Mouse (Mus musculus) C2C12 (cell line): Measurements from ENCODE around the gene Fgfbp1.

ENCODE experiments used
- CEBPB ChIP-seq: IDR thresholded peaks from one replicate; pipeline ENCODE4 v1.6.1; 2011; ENCODE audit warnings: low read depth, mild to moderate bottlenecking, control low read depth, moderate library complexity
- CTCF ChIP-seq: IDR thresholded peaks from one replicate; pipeline ENCODE4 v1.5.1; 2011; ENCODE audit not compliant: control insufficient read depth, insufficient read depth, insufficient read length
- MAX ChIP-seq: IDR thresholded peaks from one replicate; pipeline ENCODE4 v1.6.1; 2011; ENCODE audit warnings: mild to moderate bottlenecking, control low read depth
- MYOD1 ChIP-seq: IDR thresholded peaks from one replicate; pipeline ENCODE4 v1.6.1; 2011; ENCODE audit warnings: low read depth; ENCODE audit not compliant: control insufficient read depth, insufficient read length
- MYOG ChIP-seq: IDR thresholded peaks from one replicate; pipeline ENCODE4 v1.6.1; 2011; ENCODE audit not compliant: control insufficient read depth, insufficient read length; ENCODE audit errors: extremely low read depth
- USF1 ChIP-seq: IDR thresholded peaks from one replicate; pipeline ENCODE4 v1.6.1; 2011; ENCODE audit warnings: low read depth, mild to moderate bottlenecking, control low read depth, moderate library complexity

GRCm38 (mm10) chr5:43990316-43990715, 8.7 kb upstream of the Fgfbp1 start:
- TF ChIP-seq CTCF (peak; percentile 46), CEBPB (no peak), MYOD1 (no peak), MAX (no peak), MYOG (no peak), USF1 (no peak)
